Mouse (Mus musculus) brain, embryonic 14.5 days (tissue): ENCODE measurements around the gene Gm17660. TPM values are rescaled to one million over a fixed set of nuclear protein-coding genes. Genes with fewer than 3 reads are reported as not detected.
A peak's percentile ranks its signal among the peaks of the same experiment; 100 is the strongest.
"Not testable (repeated sequence)": the region's sequence is repeated elsewhere in the genome, so short reads cannot be mapped to it uniquely, and the experiment has no call there.

ENCODE experiments used
- DNase-seq: peaks from one replicate; pipeline ENCODE4 v3.0.0-alpha.2; 2011; ENCODE audit warnings: low read depth
- CTCF ChIP-seq: fragments of 200-500 bp; IDR thresholded peaks from 2 replicates; pipeline ENCODE4 v1.5.1; 2012; ENCODE audit warnings: inconsistent platforms, mild to moderate bottlenecking, moderate library complexity, borderline replicate concordance; ENCODE audit not compliant: insufficient read depth, insufficient read length; ENCODE audit errors: extremely low read depth
- POLR2A ChIP-seq: fragments of 200-500 bp; IDR thresholded peaks from 2 replicates; pipeline ENCODE4 v1.6.1; 2012; ENCODE audit warnings: mild to moderate bottlenecking, inconsistent platforms, borderline replicate concordance; ENCODE audit not compliant: poor library complexity, insufficient read depth, insufficient read length, severe bottlenecking; ENCODE audit errors: extremely low read depth
- polyA plus RNA-seq: library from polyadenylated mRNA; depleted of rRNA; stranded (reverse); fragments of >200 nt; gene quantifications from 2 replicates; pipeline ENCODE4 v1.2.3, GENCODE M21; 2012; rRNA removed

Gene Gm17660
- polyA plus RNA-seq, 1 experiment: not detected

DNA sequence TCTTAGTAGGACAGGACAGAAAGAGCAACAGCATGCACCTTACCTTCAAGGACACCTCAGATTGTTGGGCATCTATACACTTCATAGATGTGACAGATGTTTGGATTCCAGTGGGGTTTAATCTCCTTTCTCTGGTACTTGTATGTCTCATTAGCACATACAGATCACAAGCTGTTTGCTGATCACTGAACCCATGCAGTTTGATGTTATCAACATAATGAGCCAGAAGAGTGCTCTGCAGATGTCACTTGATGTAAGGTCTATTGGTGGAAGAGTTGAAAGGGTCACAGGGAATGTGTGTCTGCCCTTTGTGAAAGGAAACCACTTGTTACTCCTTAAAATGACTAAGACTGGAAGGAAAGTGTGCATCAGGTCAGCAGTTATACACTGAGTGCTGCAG lies 42.3 kb downstream of the Gm17660 start:
- TF ChIP-seq CTCF (no peak), POLR2A (no peak)
- DNase-seq: no peak

DNA sequence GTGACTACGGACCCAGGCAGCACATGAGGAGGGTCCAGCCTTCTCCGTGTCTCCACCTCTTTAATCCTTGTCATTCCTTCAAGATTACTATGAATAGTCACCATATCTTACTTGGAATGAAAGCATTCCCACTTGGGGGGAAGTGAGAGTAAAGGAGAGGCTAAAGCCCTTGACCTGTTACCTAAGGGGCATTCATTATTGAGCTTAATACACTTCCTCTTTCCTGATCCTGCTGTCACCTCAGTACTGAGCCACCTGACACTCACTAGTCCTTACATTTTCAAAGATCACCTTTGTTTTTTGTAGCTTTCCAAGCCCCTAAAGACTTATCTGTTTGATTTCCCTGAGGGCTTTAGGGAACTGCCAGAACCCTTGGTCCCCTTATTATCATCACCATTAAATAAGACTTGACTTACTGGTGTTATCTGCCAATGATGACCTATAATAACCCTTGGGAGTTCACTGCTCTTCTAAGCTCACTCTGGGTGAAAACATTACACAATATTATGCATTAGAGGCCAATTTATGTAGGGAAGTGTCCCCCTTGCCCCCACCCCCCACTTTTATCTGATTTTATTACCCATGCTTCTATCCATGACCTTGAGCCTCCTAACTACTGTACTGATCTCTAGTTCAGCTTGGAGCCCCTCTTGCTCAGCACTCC lies 44.8 kb downstream of the Gm17660 start:
- no peak for TF ChIP-seq POLR2A
- TF ChIP-seq CTCF: no peak
- DNase-seq: no peak

DNA sequence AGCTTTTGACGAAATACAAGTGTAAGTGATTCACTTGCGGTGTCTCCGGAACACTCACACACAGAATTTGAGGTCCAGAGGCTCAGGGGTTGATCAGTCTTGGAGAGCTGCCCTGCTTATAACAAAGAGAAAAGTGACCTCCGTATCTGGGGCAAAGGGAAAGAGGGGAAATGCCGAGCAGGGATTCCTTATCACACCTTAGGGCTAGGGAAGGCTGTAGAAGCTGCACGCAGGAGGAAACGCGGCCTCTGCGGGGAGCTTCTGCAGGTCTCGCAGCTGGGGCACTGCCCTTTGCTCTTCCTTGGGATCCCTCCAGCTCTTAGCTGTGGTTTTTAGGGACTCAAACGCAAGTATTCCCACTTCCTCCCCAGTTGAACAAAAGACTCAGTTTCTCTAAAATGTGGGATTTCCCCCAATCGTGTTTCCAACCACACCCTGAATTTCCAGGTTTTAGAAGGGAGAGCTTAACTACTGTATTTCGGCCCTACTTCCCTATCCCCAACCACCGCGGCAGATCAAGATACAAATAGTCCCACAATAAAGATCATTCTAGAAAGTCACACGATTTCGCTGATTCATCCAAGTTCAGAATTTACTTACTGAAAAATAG lies 52.1 kb downstream of the Gm17660 start:
- TF ChIP-seq CTCF: no peak

DNA sequence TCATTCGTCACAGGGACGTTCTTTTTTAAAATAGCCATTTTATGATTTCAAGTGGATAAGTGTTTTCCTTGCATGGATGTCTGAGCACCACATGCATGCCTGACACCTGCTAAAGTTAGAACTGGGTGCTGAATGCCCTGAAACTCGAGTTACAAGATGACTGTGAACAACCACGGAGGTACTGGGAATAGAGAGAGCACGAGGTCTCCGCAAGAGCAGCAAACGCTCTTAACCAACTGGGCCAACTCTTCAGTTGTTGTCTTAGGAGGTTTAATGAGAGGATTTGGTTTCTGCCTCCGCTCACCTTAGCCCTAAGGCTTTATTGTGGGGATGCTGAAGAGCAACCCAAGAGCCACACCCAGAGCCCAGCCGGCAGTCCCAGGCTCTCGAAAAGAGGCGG lies 52.6 kb downstream of the Gm17660 start:
- TF ChIP-seq POLR2A (no peak), CTCF (no peak)
- DNase-seq: no peak

More for the DNA sequence above, 52.1 kb downstream of the Gm17660 start:
- no peak for DNase-seq

DNA sequence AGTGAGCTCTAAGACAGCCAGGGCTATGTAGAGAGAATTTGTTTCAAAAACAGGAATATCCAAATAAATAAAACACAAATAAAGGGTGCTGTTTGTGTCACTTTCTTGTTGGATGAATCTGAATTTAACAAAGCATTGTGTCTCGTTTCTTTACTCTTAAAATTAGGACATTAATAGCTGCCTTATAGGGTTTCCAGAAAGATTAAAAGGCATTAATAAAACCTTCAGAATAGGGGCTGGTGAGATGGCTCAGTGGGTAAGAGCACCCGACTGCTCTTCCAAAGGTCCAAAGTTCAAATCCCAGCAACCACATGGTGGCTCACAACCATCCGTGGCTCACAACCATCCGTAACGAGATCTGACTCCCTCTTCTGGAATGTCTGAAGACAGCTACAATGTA lies 53.2 kb downstream of the Gm17660 start:
- not testable (repeated sequence) for DNase-seq

DNA sequence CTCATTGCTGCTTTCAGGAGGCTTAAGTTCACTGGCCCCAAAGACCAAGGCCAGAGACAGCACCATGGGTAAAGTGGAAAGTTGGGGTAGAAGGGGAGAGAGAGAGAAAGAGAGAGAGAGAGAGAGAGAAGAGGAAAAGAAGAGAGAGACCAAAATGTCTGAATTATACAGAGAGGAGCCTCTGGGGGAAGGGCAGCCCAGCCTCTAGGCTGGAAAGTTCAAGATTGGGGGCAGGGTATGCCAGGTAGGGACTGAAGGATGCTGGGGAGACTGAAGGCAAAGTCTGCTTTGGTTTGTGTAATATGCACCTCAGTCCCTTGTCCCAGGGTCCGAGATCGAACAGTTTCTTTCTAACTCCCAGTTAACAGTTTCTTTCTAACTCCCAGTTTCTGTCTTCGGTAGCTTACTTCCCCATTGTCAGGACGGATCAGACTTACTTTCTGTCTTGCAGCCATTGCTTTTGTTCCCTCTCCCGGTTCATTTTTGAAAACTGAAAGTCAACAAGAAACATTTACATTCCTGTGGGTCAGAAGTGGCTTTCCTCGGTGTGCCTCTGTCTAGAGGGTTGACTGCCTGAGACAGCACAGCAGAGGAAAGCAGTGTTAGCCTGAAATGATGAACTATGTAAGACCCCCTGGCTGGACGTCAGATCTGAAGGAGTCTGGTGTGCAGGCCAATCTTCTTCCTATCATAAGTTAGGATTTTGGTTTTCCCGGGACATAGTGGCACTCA lies 54.0 kb downstream of the Gm17660 start:
- no peak for DNase-seq
- TF ChIP-seq POLR2A (no peak), CTCF (no peak)

DNA sequence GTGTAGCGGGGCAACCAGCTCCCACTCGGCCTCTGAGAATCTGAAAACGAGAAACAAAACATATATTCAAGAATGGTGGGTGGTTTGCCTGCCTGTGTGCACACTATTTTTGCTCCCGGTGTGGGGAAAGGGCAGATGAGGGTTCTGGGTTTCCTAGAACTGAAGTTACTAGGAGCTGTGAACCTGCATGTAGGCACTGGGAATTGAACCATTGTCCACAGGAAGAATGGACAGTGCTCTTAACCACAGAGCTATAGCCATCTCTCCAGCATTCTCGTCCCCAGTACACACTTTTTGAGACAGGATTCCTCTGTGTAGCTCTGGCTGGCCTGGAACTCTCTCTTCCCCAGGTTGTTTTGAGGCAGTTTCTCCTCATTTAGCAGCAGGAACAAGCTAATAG lies 54.9 kb downstream of the Gm17660 start:
- DNase-seq: no peak
- TF ChIP-seq CTCF (no peak), POLR2A (no peak)

DNA sequence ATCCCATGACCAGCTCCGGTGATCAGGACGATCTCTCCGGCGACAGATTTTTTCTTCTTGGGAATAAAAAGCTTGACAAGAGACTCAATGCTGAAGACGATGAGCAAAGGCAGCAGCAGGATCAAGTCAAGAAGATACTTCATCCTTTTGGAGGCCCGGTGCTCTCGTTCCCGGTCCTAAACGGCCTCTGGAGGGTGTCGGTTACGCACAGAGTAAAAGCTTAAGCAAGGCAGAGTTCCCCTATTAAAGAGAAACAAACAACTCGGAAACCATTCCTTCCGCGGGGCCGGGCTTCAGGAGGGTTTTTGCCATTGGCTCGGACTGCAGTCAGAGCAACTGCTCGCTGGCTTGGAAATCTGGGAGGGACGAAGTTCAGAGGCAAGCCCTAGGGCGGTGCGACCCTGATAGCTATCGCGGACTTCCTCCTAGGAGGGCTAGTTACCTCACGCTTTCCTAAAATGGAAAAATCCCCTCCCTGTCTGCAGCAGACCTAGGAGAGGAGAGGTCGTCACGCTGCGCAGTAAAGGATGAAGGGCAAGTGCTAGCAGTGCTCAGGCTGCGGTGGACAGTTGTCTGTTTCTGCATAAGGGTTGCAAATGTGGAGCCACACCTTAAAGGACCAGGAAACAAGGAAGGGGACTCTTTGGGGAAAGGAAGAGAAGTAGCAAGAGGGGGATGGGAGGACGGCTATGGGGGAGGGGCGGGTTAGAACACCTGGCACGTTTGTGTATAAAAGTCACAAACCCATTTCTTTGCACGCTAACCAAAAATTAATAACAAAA lies 55.6 kb downstream of the Gm17660 start, which contains the start of gene Hsd17b11:
Gene Hsd17b11 (minus strand): TSS at position 323 of the 782 bp plus-strand sequence.
- peak; percentile 82 for DNase-seq
- no peak for TF ChIP-seq POLR2A
- no peak for TF ChIP-seq CTCF

Other genes with a start within 250 kb of the Gm17660 start
- 34.3 and 35.6 TPM in 2 replicates for gene Klhl8, start 166.3 kb downstream of the Gm17660 start, polyA plus RNA-seq
- not detected in 2 replicates for gene Hsd17b13, start 100.2 kb downstream of the Gm17660 start, polyA plus RNA-seq
- gene Hsd17b11, start 55.7 kb downstream of the Gm17660 start, polyA plus RNA-seq: 7.2 and 11.3 TPM in 2 replicates
- gene Nudt9, start 31.3 kb downstream of the Gm17660 start, polyA plus RNA-seq: 45.6 and 45.7 TPM in 2 replicates
- gene Sparcl1, start 36.1 kb upstream of the Gm17660 start, polyA plus RNA-seq: 75.9 and 150 TPM in 2 replicates
- not detected in 2 replicates for gene Dspp, start 93.1 kb upstream of the Gm17660 start, polyA plus RNA-seq
- 0.16 and 1.1 TPM in 2 replicates for gene Dmp1, start 125.0 kb upstream of the Gm17660 start, polyA plus RNA-seq
- 0.20 and 26.6 TPM in 2 replicates for gene Ibsp, start 221.6 kb upstream of the Gm17660 start, polyA plus RNA-seq
- not detected in 2 replicates for gene Mepe, start 247.7 kb upstream of the Gm17660 start, polyA plus RNA-seq